Mouse (Mus musculus): ENCODE results near the gene Cdsn.

DNA sequence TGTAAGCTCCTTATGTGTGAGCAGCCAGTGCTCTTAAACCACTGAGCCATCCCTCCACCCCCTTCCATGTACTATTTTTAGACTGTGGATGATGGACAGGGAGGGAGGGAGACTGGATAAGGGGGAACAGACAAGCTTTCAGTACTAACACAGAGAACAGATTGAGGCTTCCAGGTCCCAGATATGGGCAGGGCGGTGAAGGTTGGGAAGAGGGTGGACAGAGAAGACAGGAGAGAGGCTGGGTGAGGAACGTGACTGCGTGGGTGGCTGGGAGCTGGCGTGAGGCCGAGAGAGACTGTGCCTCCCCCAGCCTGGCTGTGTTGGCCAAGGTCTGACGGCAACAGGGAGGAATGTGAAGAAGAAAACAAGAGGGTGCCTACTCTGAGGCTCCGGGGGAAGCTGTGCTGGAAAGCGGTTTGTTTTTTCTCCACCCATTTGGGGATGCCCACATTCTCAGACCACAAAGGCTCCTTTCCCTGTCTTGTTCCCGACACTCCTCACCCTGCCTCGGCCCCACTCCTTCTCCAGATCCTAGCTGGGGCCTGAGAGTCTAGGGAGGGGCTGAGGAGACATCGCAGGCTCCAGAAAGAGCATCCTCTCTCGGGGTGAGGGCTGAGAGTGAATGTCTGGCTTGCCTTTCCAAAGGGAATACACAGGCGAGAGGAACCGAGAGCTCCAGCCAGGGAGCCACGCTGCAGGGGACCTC is 2.3 kb upstream of the Cdsn start:
- TF ChIP-seq HCFC1 (IDR thresholded peaks at IDR 0.05; ENCODE audit: borderline replicate concordance, insufficient read depth, low read length), result no peak
- TF ChIP-seq ZC3H11A (IDR thresholded peaks at IDR 0.05; ENCODE audit: borderline replicate concordance, low read depth, low read length), result no peak
